Comparison of ENCODE assay signal across 35 mouse cellular contexts in genomic region chr13:49238737-49239136, GRCm38 (mm10).
"Had no signal": no experiment of that assay in that cellular context is flagged by ENCODE, and none has a peak within 500 bp of the region (broad histone marks: within the 10 kb centered on the region; RNA-seq: fewer than 3 reads in every experiment).

No protein-coding gene starts in this region.

- H3K27me3 ChIP-seq: heart, embryonic 13.5 days; heart, embryonic 15.5 days; hindbrain, embryonic 12.5 days; hindbrain, embryonic 15.5 days; intestine, embryonic 15.5 days; kidney, embryonic 15.5 days had no signal

- H3K4me2 ChIP-seq: heart, embryonic 11.5 days; heart, embryonic 12.5 days; heart, embryonic 13.5 days; heart, embryonic 15.5 days; hindbrain, embryonic 12.5 days; hindbrain, embryonic 13.5 days; hindbrain, embryonic 14.5 days; hindbrain, embryonic 15.5 days; intestine, embryonic 15.5 days; kidney, embryonic 15.5 days had no signal

- DNase-seq: heart, postnatal 10 days; heart, postnatal 14 days; heart, postnatal 36 days; heart, postnatal 4 days; kidney, adult 11 months; kidney, adult 18-20 months; kidney, adult 2 months; kidney, adult 8-10 months; kidney, adult 9 months; kidney, postnatal 10 days; kidney, postnatal 14 days; kidney, postnatal 25 days; kidney, postnatal 36 days; kidney, postnatal 4 days; layer of hippocampus, adult 9-11 months; layer of hippocampus, postnatal 36 days had no signal

- ATAC-seq: hindbrain, embryonic 16.5 days; hindbrain, postnatal 0 days; inflammation-experienced regulatory T-cells, adult 6 months; intestine, embryonic 15.5 days; intestine, embryonic 16.5 days; intestine, postnatal 0 days had no signal

- H3K36me3 ChIP-seq: heart, embryonic 10.5 days; heart, embryonic 12.5 days; heart, embryonic 13.5 days; heart, embryonic 15.5 days; hindbrain, embryonic 10.5 days; hindbrain, embryonic 12.5 days; hindbrain, embryonic 13.5 days; hindbrain, embryonic 15.5 days; intestine, embryonic 15.5 days; kidney, embryonic 15.5 days had no signal

- H3K4me3 ChIP-seq: heart, embryonic 10.5 days; heart, embryonic 12.5 days; heart, embryonic 13.5 days; heart, embryonic 15.5 days; hindbrain, embryonic 10.5 days; hindbrain, embryonic 12.5 days; hindbrain, embryonic 13.5 days; hindbrain, embryonic 15.5 days; intestine, embryonic 15.5 days; kidney, embryonic 15.5 days; layer of hippocampus, adult 2 months had no signal

- H3K9ac ChIP-seq: heart, embryonic 12.5 days; heart, embryonic 13.5 days; heart, embryonic 15.5 days; hindbrain, embryonic 12.5 days; hindbrain, embryonic 13.5 days; hindbrain, embryonic 14.5 days; hindbrain, embryonic 15.5 days; intestine, embryonic 15.5 days; kidney, embryonic 15.5 days had no signal

- H3K9me3 ChIP-seq: heart, embryonic 10.5 days; heart, embryonic 12.5 days; heart, embryonic 13.5 days; heart, embryonic 15.5 days; hindbrain, embryonic 10.5 days; hindbrain, embryonic 12.5 days; hindbrain, embryonic 13.5 days; hindbrain, embryonic 15.5 days; intestine, embryonic 15.5 days; kidney, embryonic 15.5 days had no signal

- H3K4me1 ChIP-seq: hindbrain, embryonic 13.5 days; hindbrain, embryonic 15.5 days; intestine, embryonic 15.5 days; kidney, embryonic 15.5 days had no signal

- H3K27ac ChIP-seq: heart, embryonic 10.5 days; heart, embryonic 13.5 days; heart, embryonic 15.5 days; hindbrain, embryonic 10.5 days; hindbrain, embryonic 12.5 days; hindbrain, embryonic 13.5 days; hindbrain, embryonic 14.5 days; hindbrain, embryonic 15.5 days; hindbrain, postnatal 0 days; intestine, embryonic 15.5 days; kidney, embryonic 15.5 days; kidney, postnatal 0 days; layer of hippocampus, adult 2 months had no signal
